Mouse (Mus musculus) thymus, adult 2 months (tissue): ENCODE data around the gene Tmem267.

ENCODE experiments used
- CTCF ChIP-seq: fragments of 200-500 bp; IDR thresholded peaks from 2 replicates; pipeline ENCODE4 v1.5.1; 2012; ENCODE audit warnings: mild to moderate bottlenecking, control low read depth, low read length, moderate library complexity, borderline replicate concordance; ENCODE audit not compliant: control insufficient read depth, poor library complexity, insufficient read depth; ENCODE audit errors: extremely low read depth
- POLR2A ChIP-seq: fragments of 200-500 bp; IDR thresholded peaks from 2 replicates; pipeline ENCODE4 v1.6.1; 2012; ENCODE audit warnings: mild to moderate bottlenecking, low read length, control low read depth, moderate library complexity; ENCODE audit not compliant: control insufficient read depth, poor library complexity, insufficient read depth; ENCODE audit errors: extremely low read depth

- TF ChIP-seq POLR2A, result no peak
- TF ChIP-seq CTCF, result no peak
Observed at GRCm38 (mm10) chr13:119641145-119641544, 153.3 kb downstream of the Tmem267 start.
